Mouse (Mus musculus): Measurements from ENCODE around the gene Cd200r1.

DNA sequence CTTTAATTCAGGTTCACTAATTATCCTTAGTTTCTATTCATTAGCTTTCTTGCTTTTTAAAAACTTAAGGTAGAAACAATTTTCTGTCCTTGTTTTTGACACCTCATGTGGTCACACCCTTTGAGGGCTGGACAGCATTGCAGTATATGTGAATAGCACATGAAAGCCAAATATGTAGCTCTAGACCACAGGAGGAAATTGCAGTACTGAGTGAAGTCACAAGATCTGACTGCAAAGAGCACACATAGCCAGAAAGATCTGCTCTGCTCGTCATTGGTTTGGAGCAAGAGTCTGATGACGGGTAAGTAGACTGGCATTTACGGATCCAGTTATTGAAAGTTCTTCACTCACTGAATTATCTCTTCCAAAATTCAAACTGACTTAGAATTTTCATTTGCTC, 46.0 kb downstream of the Cd200r1 start, which contains the start of gene Cd200r4:
- TF ChIP-seq CTCF (conservative IDR thresholded peaks at IDR 0.05; ENCODE audit: insufficient read depth, insufficient read length, low read depth, low read length) (no peak), POLR2A (IDR thresholded peaks at IDR 0.05; ENCODE audit: low read depth, low read length) (no peak)

Data from kidney, adult 2 months (tissue).